Mouse (Mus musculus) hindbrain, embryonic 15.5 days (tissue): ENCODE measurements around the gene Ndufaf2. TPM values are rescaled to one million over a fixed set of nuclear protein-coding genes. Genes with fewer than 3 reads are reported as not detected.
A peak's percentile ranks its signal among the peaks of the same experiment; 100 is the strongest.

Experiments used
- ATAC-seq: fragments of 200-750 bp; cut with Nextera tagmentation; 2 replicates; pipeline ENCODE4 v1.8.0; 2017; ENCODE audit warnings: low read depth, moderate number of reproducible peaks, moderate TSS enrichment; ENCODE audit not compliant: low FRiP score
- H3K27ac ChIP-seq: fragments of 300-500 bp; sonication (generic); replicated peaks from 2 replicates; pipeline ENCODE4 v1.5.1; 2015; ENCODE audit warnings: mild to moderate bottlenecking, inconsistent platforms
- H3K27me3 ChIP-seq: fragments of 300-500 bp; sonication (generic); 2 replicates; pipeline ENCODE4 v1.6.1; 2015; ENCODE audit warnings: control low read depth, inconsistent platforms
- H3K36me3 ChIP-seq: fragments of 300-500 bp; sonication (generic); 2 replicates; pipeline ENCODE4 v1.6.1; 2015; ENCODE audit warnings: control low read depth, inconsistent platforms
- H3K4me1 ChIP-seq: fragments of 300-500 bp; sonication (generic); replicated peaks from 2 replicates; pipeline ENCODE4 v1.6.1; 2015; ENCODE audit warnings: control low read depth, inconsistent platforms
- H3K4me2 ChIP-seq: fragments of 300-500 bp; sonication (generic); 2 replicates; pipeline ENCODE4 v1.6.1; 2015; ENCODE audit warnings: moderate library complexity, mild to moderate bottlenecking, inconsistent platforms
- H3K4me3 ChIP-seq: fragments of 300-500 bp; sonication (generic); 2 replicates; pipeline ENCODE4 v1.5.1; 2015; ENCODE audit warnings: mild to moderate bottlenecking, inconsistent platforms
- H3K9ac ChIP-seq: fragments of 300-500 bp; sonication (generic); 2 replicates; pipeline ENCODE4 v1.6.1; 2015; ENCODE audit warnings: inconsistent platforms
- H3K9me3 ChIP-seq: fragments of 300-500 bp; sonication (generic); 2 replicates; pipeline ENCODE4 v1.6.1; 2016; ENCODE audit warnings: control low read depth, inconsistent platforms
- WGBS: fragments of 180-500 bp; shearing (Covaris S2); methylation state at CpG from one replicate; pipeline ENCODE4 v1.1.7; 2015; 5-methylcytosine and 5-hydroxymethylcytosine counted together
- polyA plus RNA-seq: library from polyadenylated mRNA; unstranded; fragments of >200 nt; fragmentation: Nextera tagmentation; extraction: Ambion mirVana; gene quantifications from 2 replicates; pipeline ENCODE4 v1.2.1, GENCODE M21; 2015

The Ndufaf2 gene
- polyA plus RNA-seq, 1 experiment from 2014 or later = 79.3 TPM

GRCm38 (mm10) chr13:107969961-107970391 lies 188.4 kb downstream of the Ndufaf2 start:
- Histone ChIP-seq H3K27ac (0 out of 2 replicates have a peak overlapping the region, but pooled peaks have one; percentile 1), H3K36me3 (no peaks in the 10 kb centered on the region), H3K4me1 (peaks cover 15% of the 10 kb centered on the region), H3K4me3 (no peak overlapping the region), H3K9me3 (no peaks in the 10 kb centered on the region), H3K4me2 (peak overlapping the region; percentile 18), H3K27me3 (no peaks in the 10 kb centered on the region), H3K9ac (no peak overlapping the region)
- peak; percentile 81 for ATAC-seq
- WGBS = 8% methylated on average over 7 of the region's 7 CpGs

GRCm38 (mm10) chr13:107964616-107965015 lies 193.8 kb downstream of the Ndufaf2 start:
- 75% methylated on average over 7 of the region's 7 CpGs for WGBS

GRCm38 (mm10) chr13:107963471-107963870 lies 195.0 kb downstream of the Ndufaf2 start:
- no peaks in the 10 kb centered on the region for H3K27me3 ChIP-seq
- H3K4me3 ChIP-seq = no peak overlapping the region
- no peaks in the 10 kb centered on the region for H3K36me3 ChIP-seq
- no peaks in the 10 kb centered on the region for H3K9me3 ChIP-seq
- 0 out of 2 replicates have a peak, but pooled peaks cover 7% of the 10 kb centered on the region for H3K4me1 ChIP-seq
- H3K27ac ChIP-seq = no peak overlapping the region
- 57% methylated on average over 11 of the region's 11 CpGs for WGBS
- no peak overlapping the region for H3K4me2 ChIP-seq
- no peak for ATAC-seq
- no peak overlapping the region for H3K9ac ChIP-seq

More at GRCm38 (mm10) chr13:107964616-107965015, 193.8 kb downstream of the Ndufaf2 start:
- no peak overlapping the region for H3K9ac ChIP-seq
- peaks cover 9% of the 10 kb centered on the region for H3K4me1 ChIP-seq
- no peaks in the 10 kb centered on the region for H3K9me3 ChIP-seq
- H3K36me3 ChIP-seq = no peaks in the 10 kb centered on the region
- no peak for ATAC-seq
- no peak overlapping the region for H3K4me2 ChIP-seq
- H3K4me3 ChIP-seq = no peak overlapping the region
- H3K27ac ChIP-seq = no peak overlapping the region
- no peaks in the 10 kb centered on the region for H3K27me3 ChIP-seq

DNA sequence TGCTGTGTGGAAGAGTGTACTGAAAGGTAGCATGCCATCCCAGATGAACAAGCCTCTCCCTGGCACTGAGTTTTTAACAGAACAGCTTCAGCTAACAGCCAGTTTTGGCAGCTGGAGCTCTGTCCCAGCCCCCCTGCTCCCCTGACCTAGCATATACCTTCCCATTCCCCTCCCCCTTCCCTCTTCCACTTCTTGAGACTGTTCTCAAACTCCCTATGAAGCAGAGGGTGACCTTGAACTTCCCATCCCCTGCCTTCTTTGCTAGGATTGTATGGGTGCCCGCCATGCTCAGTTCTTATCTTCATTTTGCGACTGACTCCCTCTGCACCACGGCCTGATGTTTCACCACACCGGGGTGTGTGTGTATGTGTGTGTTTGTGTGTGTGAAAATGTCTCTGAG lies 195.7 kb downstream of the Ndufaf2 start:
- H3K4me1 ChIP-seq = 0 out of 2 replicates have a peak, but pooled peaks cover 7% of the 10 kb centered on the region
- 67% methylated on average over 4 of the region's 4 CpGs for WGBS
- no peaks in the 10 kb centered on the region for H3K27me3 ChIP-seq
- no peaks in the 10 kb centered on the region for H3K36me3 ChIP-seq
- H3K27ac ChIP-seq = no peak overlapping the region
- H3K4me3 ChIP-seq = no peak overlapping the region
- no peaks in the 10 kb centered on the region for H3K9me3 ChIP-seq
- no peak overlapping the region for H3K9ac ChIP-seq
- H3K4me2 ChIP-seq = no peak overlapping the region
- no peak for ATAC-seq

DNA sequence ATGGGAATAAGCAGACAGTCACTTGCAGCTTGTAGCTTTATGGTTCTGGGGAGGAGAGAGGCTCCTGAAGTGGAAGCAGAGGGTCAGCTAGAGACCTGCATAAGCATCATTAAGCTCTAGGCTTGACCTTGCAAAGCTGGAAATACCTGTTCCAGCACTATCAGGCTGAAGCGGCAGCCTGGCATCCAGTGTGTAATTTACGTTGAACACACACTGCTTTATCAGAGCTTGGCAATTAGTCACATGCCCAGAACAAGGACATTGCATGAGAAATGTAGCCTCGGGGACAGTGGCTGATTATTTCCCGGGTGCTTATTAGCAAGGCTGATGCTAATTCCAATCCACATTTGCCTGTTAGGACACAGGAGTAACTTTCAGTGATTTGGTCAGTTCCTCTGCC lies 196.5 kb downstream of the Ndufaf2 start:
- H3K9ac ChIP-seq = no peak overlapping the region
- ATAC-seq = no peak
- no peak overlapping the region for H3K27ac ChIP-seq
- H3K4me3 ChIP-seq = no peak overlapping the region
- no peaks in the 10 kb centered on the region for H3K36me3 ChIP-seq
- 42% methylated on average over 4 of the region's 4 CpGs for WGBS
- no peaks in the 10 kb centered on the region for H3K9me3 ChIP-seq
- 0 out of 2 replicates have a peak, but pooled peaks cover 7% of the 10 kb centered on the region for H3K4me1 ChIP-seq
- no peaks in the 10 kb centered on the region for H3K27me3 ChIP-seq
- no peak overlapping the region for H3K4me2 ChIP-seq

DNA sequence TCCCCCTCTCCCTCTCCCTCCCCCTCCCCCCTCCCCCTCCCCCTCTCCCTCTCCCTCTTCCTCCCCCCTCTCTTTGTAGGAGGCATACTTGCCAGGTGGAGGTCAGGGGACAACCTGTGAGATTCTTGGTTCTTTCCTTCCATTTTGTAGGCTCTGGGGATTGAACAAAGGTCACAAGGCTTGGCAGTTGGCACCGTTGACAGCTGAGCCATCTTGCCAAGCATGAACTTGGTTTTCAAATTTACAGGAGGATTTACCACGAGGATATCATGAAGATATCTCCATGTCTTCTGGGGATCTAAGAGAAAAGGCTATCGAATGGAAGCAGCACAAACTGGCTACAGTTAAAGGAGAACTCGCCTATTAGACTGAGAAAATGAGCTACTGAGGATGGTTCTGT lies 196.9 kb downstream of the Ndufaf2 start:
- H3K9ac ChIP-seq = no peak overlapping the region

GRCm38 (mm10) chr13:107960549-107960948 lies 197.9 kb downstream of the Ndufaf2 start:
- Histone ChIP-seq H3K4me1 (peaks cover 12% of the 10 kb centered on the region; the same call in 1 of the 2 replicates), H3K36me3 (no peaks in the 10 kb centered on the region), H3K4me3 (no peak overlapping the region), H3K27me3 (no peaks in the 10 kb centered on the region), H3K9me3 (no peaks in the 10 kb centered on the region), H3K4me2 (no peak overlapping the region), H3K27ac (no peak overlapping the region), H3K9ac (no peak overlapping the region)
- no peak for ATAC-seq
- 87% methylated on average over 5 of the region's 5 CpGs for WGBS

More for the DNA sequence above, 196.9 kb downstream of the Ndufaf2 start:
- WGBS = 77% methylated on average over 4 of the region's 4 CpGs
- no peaks in the 10 kb centered on the region for H3K9me3 ChIP-seq
- H3K27ac ChIP-seq = no peak overlapping the region
- H3K4me2 ChIP-seq = no peak overlapping the region
- H3K4me1 ChIP-seq = 0 out of 2 replicates have a peak, but pooled peaks cover 7% of the 10 kb centered on the region
- no peaks in the 10 kb centered on the region for H3K27me3 ChIP-seq
- no peak for ATAC-seq
- H3K4me3 ChIP-seq = no peak overlapping the region
- no peaks in the 10 kb centered on the region for H3K36me3 ChIP-seq

DNA sequence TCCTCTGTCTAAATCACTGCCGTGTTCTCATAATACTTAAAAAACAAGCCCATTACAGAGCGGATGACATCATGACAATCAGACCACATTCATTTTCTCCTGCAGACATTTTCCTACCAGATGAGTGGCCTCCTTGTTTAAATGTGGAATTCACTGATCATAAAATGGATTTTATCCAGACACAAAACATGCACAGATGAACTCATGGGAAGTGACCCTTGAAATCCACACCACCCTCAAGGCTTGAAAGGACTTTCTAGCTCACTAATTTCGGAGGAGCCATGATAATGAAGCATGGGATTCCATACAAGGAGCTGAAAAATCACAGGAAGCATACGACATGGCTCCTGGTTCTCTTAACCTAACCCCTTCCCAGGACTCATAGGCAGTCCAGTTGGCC lies 198.5 kb downstream of the Ndufaf2 start:
- H3K36me3 ChIP-seq = no peaks in the 10 kb centered on the region
- no peak for ATAC-seq
- H3K27me3 ChIP-seq = no peaks in the 10 kb centered on the region
- no peak overlapping the region for H3K27ac ChIP-seq
- 77% methylated on average over 4 of the region's 4 CpGs for WGBS
- H3K9me3 ChIP-seq = no peaks in the 10 kb centered on the region
- H3K9ac ChIP-seq = no peak overlapping the region
- H3K4me1 ChIP-seq = peaks cover 15% of the 10 kb centered on the region
- H3K4me3 ChIP-seq = no peak overlapping the region
- H3K4me2 ChIP-seq = no peak overlapping the region

DNA sequence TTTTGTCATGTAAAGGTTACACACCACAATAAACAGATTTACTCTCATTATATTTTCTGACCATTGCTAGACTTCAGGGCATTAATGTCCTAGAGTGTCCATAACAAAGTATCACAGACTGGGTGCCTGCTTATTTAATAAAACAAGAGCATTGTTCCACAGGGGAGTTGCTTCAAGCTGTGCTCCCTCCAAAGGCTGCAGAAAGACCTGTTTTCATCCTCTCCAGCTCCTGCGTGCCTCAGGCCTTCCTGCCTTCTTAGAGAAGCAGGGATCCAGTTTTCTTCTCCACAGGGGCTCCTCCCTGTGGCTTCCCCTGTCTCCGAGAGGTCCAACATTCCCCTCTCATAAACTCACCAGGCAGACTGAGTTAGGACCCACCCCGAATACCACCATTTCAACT lies 202.2 kb downstream of the Ndufaf2 start:
- no peaks in the 10 kb centered on the region for H3K9me3 ChIP-seq
- H3K27me3 ChIP-seq = no peaks in the 10 kb centered on the region
- H3K36me3 ChIP-seq = no peaks in the 10 kb centered on the region
- H3K9ac ChIP-seq = no peak overlapping the region
- 18% methylated on average over 3 of the region's 3 CpGs for WGBS
- ATAC-seq = no peak
- H3K27ac ChIP-seq = no peak overlapping the region
- H3K4me1 ChIP-seq = peaks cover 18% of the 10 kb centered on the region
- H3K4me3 ChIP-seq = no peak overlapping the region
- no peak overlapping the region for H3K4me2 ChIP-seq

DNA sequence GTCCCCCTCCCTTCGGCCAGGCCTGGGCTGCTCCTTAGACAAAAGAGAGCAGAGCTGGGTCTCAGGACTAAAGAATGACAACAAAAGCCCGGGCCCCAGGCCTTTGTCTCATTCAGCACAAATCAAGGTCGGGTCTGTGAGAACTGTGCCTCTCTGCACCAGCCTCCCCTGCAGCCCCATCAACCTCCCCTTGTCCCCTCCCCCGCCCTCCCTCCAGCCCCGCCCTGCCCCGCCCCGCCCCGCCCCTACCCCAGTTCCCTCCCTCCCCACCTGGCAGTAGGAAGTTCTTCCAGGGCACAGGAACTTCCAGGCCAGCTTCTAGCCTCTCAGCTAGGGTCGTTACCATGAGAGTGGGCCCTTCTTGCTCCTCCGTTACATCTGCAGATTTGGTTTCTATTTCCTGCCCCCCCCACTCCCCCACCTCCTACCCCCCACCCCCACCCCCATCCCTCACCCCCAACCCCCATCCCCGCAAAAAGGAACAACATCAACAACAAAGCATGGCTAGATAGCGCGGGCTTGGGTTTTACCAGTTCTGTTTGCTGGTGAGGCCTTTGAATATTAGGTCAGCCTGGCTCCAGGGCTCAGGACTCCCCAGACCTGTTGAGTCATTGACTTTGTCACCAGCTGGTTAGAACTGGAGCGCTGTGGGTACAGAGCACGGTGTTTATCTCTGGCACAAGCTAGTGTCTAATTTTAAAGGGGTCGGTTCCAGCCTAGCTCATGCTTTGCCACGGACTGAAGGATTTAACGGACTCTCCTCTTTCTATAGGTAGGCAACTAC lies 202.9 kb downstream of the Ndufaf2 start:
- peak; percentile 75; the same call in 1 of the 2 replicates for ATAC-seq
- 6% methylated on average over 14 of the region's 18 CpGs for WGBS
- H3K9ac ChIP-seq = no peak overlapping the region
- peak overlapping the region; percentile 21 for H3K4me2 ChIP-seq
- no peaks in the 10 kb centered on the region for H3K9me3 ChIP-seq
- peaks cover 18% of the 10 kb centered on the region for H3K4me1 ChIP-seq
- H3K36me3 ChIP-seq = no peaks in the 10 kb centered on the region
- no peak overlapping the region for H3K27ac ChIP-seq
- no peak overlapping the region for H3K4me3 ChIP-seq
- H3K27me3 ChIP-seq = no peaks in the 10 kb centered on the region

DNA sequence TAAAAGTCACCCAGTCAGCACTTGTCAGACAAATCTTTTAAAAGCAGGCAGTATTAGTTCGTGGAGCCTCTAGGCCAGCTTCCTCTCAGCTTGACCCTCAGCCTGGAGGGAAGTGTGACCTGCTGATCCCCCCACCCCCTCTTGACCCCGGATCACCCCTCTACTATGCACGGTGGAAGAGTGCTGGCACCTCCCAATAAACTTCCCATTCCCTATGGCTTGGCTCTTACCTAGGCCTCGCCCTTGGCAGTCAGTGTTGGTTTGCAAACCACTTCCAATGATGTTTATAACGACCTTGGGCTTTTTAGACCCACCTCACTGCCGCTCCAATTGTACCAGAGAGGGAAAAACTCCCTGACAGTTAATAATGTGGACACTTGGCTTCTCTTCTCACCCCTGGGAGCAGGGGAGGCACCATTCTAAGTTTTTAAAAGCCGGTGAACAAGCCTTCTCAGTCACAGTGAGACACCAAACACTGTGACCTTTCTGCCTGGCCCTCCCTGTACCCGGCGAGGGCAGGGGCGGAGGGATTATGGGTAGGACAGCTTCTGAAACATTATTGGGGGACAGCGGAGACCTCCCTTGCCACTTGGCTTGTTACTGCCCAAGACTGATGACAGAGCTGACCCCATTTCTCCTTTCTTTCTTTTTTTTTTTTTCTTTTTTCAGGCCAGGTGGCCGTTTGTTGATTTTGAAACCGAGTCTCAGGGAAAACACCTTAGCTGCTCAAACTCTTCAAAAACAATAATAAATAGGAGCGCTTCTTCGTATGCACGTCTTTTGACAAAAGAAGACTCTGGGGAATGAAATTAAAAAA lies 203.8 kb downstream of the Ndufaf2 start:
- WGBS = 15% methylated on average over 16 of the region's 16 CpGs
- Histone ChIP-seq H3K27ac (no peak overlapping the region), H3K9me3 (no peaks in the 10 kb centered on the region), H3K9ac (no peak overlapping the region), H3K27me3 (no peaks in the 10 kb centered on the region), H3K4me3 (no peak overlapping the region), H3K4me2 (peak overlapping the region; percentile 21), H3K4me1 (peaks cover 18% of the 10 kb centered on the region), H3K36me3 (no peaks in the 10 kb centered on the region)
- no peak for ATAC-seq

- ATAC-seq = no peak
- H3K9me3 ChIP-seq = no peaks in the 10 kb centered on the region
- no peak overlapping the region for H3K27ac ChIP-seq
- H3K36me3 ChIP-seq = no peaks in the 10 kb centered on the region
- no peak overlapping the region for H3K9ac ChIP-seq
- H3K4me1 ChIP-seq = peaks cover 18% of the 10 kb centered on the region
- H3K4me3 ChIP-seq = no peak overlapping the region
- WGBS = 20% methylated on average over 9 of the region's 9 CpGs
- no peak overlapping the region for H3K4me2 ChIP-seq
- H3K27me3 ChIP-seq = no peaks in the 10 kb centered on the region
These were observed 204.4 kb downstream of the Ndufaf2 start for GRCm38 (mm10) chr13:107954100-107954444.
